Mouse (Mus musculus) CH12.LX (cell line): ENCODE measurements around the gene Clasrp.

Experiments
- CTCF ChIP-seq, 2 experiments: IDR thresholded peaks in 1 of 2; conservative IDR thresholded peaks in 1 of 2; 2 replicates each; pipeline ENCODE4 v1.5.1; 2011 to 2012; ENCODE audit warnings: low read depth in 2 of 2, low read length in 2 of 2, improper control_type of control experiment in 1 of 2, inconsistent platforms in 1 of 2, mild to moderate bottlenecking in 1 of 2, moderate library complexity in 1 of 2
- EP300 ChIP-seq: IDR thresholded peaks from 2 replicates; pipeline ENCODE4 v1.6.1; 2011; ENCODE audit warnings: low read length, improper control_type of control experiment
- MAFK ChIP-seq: IDR thresholded peaks from 2 replicates; pipeline ENCODE4 v1.6.1; 2011; ENCODE audit warnings: low read length, improper control_type of control experiment; ENCODE audit not compliant: insufficient replicate concordance
- MAX ChIP-seq: IDR thresholded peaks from 2 replicates; pipeline ENCODE4 v1.6.1; 2011; ENCODE audit warnings: low read length, improper control_type of control experiment
- POLR2A ChIP-seq: IDR thresholded peaks from 2 replicates; pipeline ENCODE4 v1.6.1; 2011; ENCODE audit warnings: low read depth, mild to moderate bottlenecking, improper control_type of control experiment, low read length
- POLR2AphosphoS2 ChIP-seq: IDR thresholded peaks from 2 replicates; pipeline ENCODE4 v1.6.1; 2011; ENCODE audit warnings: low read depth, low read length, improper control_type of control experiment
- TCF12 ChIP-seq: IDR thresholded peaks from 2 replicates; pipeline ENCODE4 v1.6.1; 2014; ENCODE audit warnings: low read depth, mild to moderate bottlenecking, inconsistent platforms, low read length, improper control_type of control experiment
- USF1 ChIP-seq: IDR thresholded peaks from 2 replicates; pipeline ENCODE4 v1.6.1; 2014; ENCODE audit warnings: low read depth, mild to moderate bottlenecking, inconsistent platforms, low read length, improper control_type of control experiment
- ZKSCAN1 ChIP-seq: IDR thresholded peaks from 2 replicates; pipeline ENCODE4 v1.6.1; 2012; ENCODE audit warnings: low read depth, inconsistent platforms, low read length, improper control_type of control experiment, borderline replicate concordance
- ZNF384 ChIP-seq: IDR thresholded peaks from 2 replicates; pipeline ENCODE4 v1.6.1; 2012; ENCODE audit warnings: low read depth, low read length, improper control_type of control experiment, inconsistent platforms

DNA sequence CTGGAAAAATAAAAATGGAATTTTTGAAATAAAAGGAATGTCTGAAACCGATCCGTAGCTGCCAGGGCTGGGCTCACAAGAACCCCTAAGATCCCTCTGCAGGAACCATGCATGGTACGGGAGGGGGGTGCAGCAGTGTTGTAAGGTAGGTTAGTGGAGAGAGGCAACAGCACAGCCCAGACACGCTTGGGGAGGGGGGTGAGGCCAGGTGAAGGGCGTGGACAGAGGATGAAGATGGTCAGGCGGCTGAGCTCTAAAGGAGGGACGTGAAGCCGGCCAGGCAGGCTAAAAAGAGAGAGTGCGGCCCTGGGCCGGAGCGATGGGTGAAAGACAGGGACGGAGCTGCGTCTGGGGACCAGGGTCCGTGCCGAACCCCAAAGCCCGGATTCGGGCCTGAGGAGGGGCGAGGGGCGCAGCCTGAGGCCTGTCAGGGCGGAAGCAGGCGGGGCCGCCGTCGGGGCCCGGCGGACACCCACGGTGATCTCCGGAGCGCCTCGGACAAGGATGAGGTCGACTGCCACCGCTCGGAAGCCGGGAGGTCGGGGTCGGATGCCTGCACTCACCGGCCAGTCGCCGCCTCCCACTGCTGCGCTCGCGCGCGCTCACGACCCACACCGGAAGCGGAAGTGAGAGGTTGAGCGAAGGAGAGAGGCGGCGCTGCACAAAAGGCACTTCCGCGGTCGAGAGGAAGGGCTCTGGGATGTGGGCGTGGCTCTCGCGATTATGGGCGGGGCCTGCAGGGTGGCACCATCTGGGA, at the start of gene Clasrp:
- no peak for TF ChIP-seq CTCF (conservative IDR thresholded peaks at IDR 0.05 in 1 of 2, IDR thresholded peaks at IDR 0.05 in 1 of 2; ENCODE audit: low read depth in 2 of 2, low read length in 2 of 2)
- TF ChIP-seq MAX: no peak
- TF ChIP-seq TCF12: peak; percentile 76
- TF ChIP-seq ZNF384: no peak
- TF ChIP-seq EP300: no peak
- peak; percentile 91 for TF ChIP-seq POLR2A
- no peak for TF ChIP-seq USF1
- TF ChIP-seq MAFK: no peak
- no peak for TF ChIP-seq ZKSCAN1
- TF ChIP-seq POLR2AphosphoS2: no peak
